Mouse (Mus musculus): ENCODE results near the gene Gm853. TPM values are rescaled to one million over a fixed set of nuclear protein-coding genes. Genes with fewer than 3 reads are reported as not detected.
A peak's percentile ranks its signal among the peaks of the same experiment; 100 is the strongest.

The Gm853 gene
- polyA plus RNA-seq, 1 experiment from 2014 or later, result not detected

DNA sequence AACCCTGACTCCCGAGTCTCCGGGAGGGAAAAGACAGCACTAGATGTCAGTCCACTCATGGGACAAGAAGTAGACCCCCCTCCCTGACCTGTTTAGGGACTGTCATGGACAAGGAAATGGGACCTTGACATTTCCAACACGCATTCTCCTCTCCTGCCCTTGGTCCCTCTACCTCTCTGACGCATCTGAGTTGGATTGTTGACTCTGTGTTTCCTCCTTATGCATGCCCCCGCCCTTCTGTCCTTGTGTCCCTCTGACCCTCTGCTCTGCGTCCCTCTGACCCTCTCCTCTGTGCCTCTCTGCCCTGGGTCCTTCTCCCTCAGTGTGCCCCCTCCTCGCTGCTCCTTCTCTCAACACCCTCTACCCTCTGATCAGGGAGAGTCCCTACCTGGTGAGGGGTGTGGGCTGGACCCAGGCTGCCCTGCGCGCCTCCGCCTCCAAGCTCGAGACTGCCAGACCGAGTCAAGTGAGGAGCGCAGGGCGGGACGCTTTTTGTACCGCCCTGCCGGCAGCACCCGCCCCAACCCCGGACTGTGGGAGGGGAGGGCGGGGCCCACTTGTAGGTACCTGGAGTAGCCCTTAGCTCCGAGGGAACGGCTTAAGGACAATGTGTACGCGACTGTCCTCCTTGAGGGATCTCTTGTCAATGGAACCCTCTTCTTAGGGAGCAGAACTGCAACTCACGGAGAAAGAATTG lies 47.7 kb downstream of the Gm853 start:
- peak overlapping the region; percentile 46 for H3K4me3 ChIP-seq (replicated peaks; ENCODE audit: low read length)
- H3K27ac ChIP-seq (ENCODE audit: low read length), result peak overlapping the region; percentile 83
- ATAC-seq (ENCODE audit: insufficient read depth, low FRiP score), result peak; percentile 85
- 2% methylated on average over 25 of the region's 25 CpGs for WGBS
- peak overlapping the region; percentile 60 for H3K4me2 ChIP-seq (ENCODE audit: low read depth, low read length)
- peaks cover 50% of the 10 kb centered on the region for H3K4me1 ChIP-seq (ENCODE audit: control insufficient read depth, insufficient read depth, low read length)
- peak overlapping the region; percentile 68 for H3K9ac ChIP-seq (ENCODE audit: low read length)
- H3K27me3 ChIP-seq (ENCODE audit: control insufficient read depth, insufficient read depth, low read length), result no peaks in the 10 kb centered on the region
- H3K36me3 ChIP-seq (ENCODE audit: control insufficient read depth, insufficient read depth, low read length), result no peaks in the 10 kb centered on the region
- no peaks in the 10 kb centered on the region for H3K9me3 ChIP-seq (replicated peaks; ENCODE audit: control insufficient read depth, low read length)

DNA sequence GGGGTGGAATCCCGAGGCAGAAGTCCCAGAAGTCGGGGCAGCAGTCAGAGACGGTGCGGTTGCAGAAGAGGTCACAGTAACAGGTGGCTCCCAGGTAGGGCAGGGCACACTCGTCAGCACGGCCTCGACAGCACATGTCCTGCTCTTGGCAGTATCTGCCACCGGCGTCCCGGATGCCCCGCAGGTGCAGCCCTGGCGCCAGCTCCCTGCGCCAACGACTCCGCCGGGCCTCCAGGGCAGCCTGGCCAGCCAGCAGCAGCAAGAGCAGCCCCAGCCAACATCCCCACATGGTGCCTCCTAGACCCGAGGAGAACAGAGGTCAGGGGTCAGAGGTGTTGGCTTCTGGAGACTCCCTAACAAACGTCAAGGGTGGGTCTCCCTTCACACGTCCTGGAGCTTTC lies 48.3 kb downstream of the Gm853 start:
- 29% methylated on average over 19 of the region's 19 CpGs for WGBS
- H3K9me3 ChIP-seq (replicated peaks; ENCODE audit: control insufficient read depth, low read length), result no peaks in the 10 kb centered on the region
- H3K4me3 ChIP-seq (replicated peaks; ENCODE audit: low read length), result peak overlapping the region; percentile 46
- no peak for ATAC-seq (ENCODE audit: insufficient read depth, low FRiP score)
- peak overlapping the region; percentile 83 for H3K27ac ChIP-seq (ENCODE audit: low read length)
- H3K27me3 ChIP-seq (ENCODE audit: control insufficient read depth, insufficient read depth, low read length), result no peaks in the 10 kb centered on the region
- peaks cover 56% of the 10 kb centered on the region for H3K4me1 ChIP-seq (ENCODE audit: control insufficient read depth, insufficient read depth, low read length)
- H3K9ac ChIP-seq (ENCODE audit: low read length), result peak overlapping the region; percentile 68
- peak overlapping the region; percentile 60 for H3K4me2 ChIP-seq (ENCODE audit: low read depth, low read length)
- H3K36me3 ChIP-seq (ENCODE audit: control insufficient read depth, insufficient read depth, low read length), result no peaks in the 10 kb centered on the region

DNA sequence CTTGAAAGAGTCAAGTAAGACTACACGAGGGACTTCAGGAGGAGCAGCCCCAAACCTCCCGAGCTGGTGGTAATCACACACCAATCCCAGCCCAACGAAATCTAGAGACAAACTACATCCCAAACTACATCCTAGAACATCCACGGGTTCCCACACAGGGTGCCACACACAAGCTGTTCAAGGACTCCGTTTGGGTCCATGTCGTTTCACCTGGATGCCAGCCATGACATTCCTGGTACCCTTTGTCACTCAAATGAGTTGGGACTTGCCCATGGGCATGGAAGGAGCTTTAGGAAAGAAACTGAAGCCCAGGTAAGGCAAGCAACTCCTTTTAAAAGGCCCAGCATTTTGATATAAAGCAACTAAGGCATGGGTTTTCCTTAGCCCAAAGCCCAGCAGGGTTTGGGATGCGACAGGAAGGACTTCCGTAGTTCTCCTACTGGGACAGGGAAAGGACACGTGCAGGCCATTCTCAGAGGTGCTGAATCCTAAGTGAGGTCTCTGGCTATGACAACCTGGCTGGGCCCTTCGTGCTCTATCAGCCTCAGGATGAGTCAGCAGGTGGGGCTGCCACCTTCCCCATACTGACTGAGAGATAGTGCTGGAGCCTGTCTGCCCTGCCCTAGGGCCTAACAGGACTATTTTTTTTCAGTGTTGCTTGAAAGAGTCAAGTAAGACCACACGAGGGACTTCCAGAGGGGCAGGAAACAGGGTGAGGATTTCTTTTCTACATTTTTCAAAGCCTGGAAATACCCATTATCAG lies 49.0 kb downstream of the Gm853 start:
- H3K9me3 ChIP-seq (replicated peaks; ENCODE audit: control insufficient read depth, low read length), result no peaks in the 10 kb centered on the region
- H3K27me3 ChIP-seq (ENCODE audit: control insufficient read depth, insufficient read depth, low read length), result no peaks in the 10 kb centered on the region
- peak overlapping the region; percentile 83 for H3K27ac ChIP-seq (ENCODE audit: low read length)
- no peak for ATAC-seq (ENCODE audit: insufficient read depth, low FRiP score)
- peak overlapping the region; percentile 68 for H3K9ac ChIP-seq (ENCODE audit: low read length)
- peak overlapping the region; percentile 60 for H3K4me2 ChIP-seq (ENCODE audit: low read depth, low read length)
- 55% methylated on average over 11 of the region's 11 CpGs for WGBS
- H3K36me3 ChIP-seq (ENCODE audit: control insufficient read depth, insufficient read depth, low read length), result no peaks in the 10 kb centered on the region
- peaks cover 63% of the 10 kb centered on the region for H3K4me1 ChIP-seq (ENCODE audit: control insufficient read depth, insufficient read depth, low read length)
- H3K4me3 ChIP-seq (replicated peaks; ENCODE audit: low read length), result peak overlapping the region; percentile 46

DNA sequence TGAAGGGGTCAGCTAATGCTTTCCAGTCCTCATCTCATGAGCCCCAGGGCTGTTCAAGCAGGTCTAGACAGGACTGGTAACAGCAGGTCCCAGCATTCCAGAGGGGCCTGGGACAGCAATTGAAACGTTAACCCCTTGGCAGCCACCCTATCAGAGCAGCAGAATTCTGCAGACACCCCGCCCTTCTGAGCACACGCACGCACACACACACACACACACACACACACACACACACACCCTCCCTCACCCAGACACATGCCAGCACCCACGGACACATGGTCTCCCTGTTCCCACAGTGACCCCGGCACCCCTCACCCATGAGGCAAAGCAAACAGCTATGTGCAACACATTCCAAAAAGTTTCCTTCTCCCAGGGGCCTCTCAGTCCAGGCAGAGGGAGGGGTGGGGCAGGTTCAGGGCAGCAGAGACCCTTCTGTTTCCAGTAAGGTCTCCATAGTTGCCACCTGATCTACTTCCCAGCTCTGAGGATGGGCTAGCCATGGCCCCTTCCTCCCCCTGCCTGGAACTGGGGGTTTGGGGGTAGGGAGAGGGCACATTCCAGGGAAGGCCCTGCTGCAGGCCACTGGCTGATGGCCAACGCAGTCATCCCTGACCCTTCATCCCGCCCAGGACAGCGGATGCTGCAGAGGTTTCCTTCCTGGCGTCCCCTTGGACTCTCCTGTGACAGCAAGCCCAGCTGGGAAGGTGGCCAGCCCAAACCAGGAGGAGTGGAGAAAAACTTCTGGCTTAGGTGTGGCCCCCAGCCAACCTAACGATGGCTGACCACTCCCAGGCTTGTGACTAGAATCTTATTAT lies 50.0 kb downstream of the Gm853 start:
- H3K4me3 ChIP-seq (replicated peaks; ENCODE audit: low read length), result peak overlapping the region; percentile 9
- no peak for ATAC-seq (ENCODE audit: insufficient read depth, low FRiP score)

DNA sequence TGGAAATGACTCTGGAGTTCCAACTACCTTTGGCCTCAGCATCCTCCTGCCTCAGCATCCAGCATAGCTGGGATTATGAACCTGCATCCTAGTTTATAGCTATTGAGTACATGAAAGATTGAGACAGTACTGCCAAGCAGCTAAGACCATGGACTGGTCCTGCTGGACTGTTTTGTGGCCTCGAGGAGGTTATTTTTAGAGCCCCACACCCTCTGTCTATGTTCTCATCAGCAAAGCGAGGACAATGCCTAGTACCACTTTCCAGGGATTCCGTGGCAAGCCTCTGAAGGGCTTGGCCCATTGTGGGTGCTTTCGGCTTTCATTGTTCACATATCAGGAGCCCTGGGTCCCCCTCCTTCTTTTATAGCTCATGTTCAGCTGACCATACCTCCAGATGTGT lies 51.8 kb downstream of the Gm853 start:
- no peaks in the 10 kb centered on the region for H3K9me3 ChIP-seq (replicated peaks; ENCODE audit: control insufficient read depth, low read length)
- H3K9ac ChIP-seq (ENCODE audit: low read length), result no peak overlapping the region
- H3K4me1 ChIP-seq (ENCODE audit: control insufficient read depth, insufficient read depth, low read length), result peaks cover 70% of the 10 kb centered on the region
- no peaks in the 10 kb centered on the region for H3K36me3 ChIP-seq (ENCODE audit: control insufficient read depth, insufficient read depth, low read length)
- no peak overlapping the region for H3K4me2 ChIP-seq (ENCODE audit: low read depth, low read length)
- no peak overlapping the region for H3K27ac ChIP-seq (ENCODE audit: low read length)
- no peak for ATAC-seq (ENCODE audit: insufficient read depth, low FRiP score)
- WGBS, result 77% methylated on average over 4 of the region's 4 CpGs
- H3K27me3 ChIP-seq (ENCODE audit: control insufficient read depth, insufficient read depth, low read length), result no peaks in the 10 kb centered on the region
- no peak overlapping the region for H3K4me3 ChIP-seq (replicated peaks; ENCODE audit: low read length)

More for the DNA sequence above, 50.0 kb downstream of the Gm853 start:
- no peaks in the 10 kb centered on the region for H3K9me3 ChIP-seq (replicated peaks; ENCODE audit: control insufficient read depth, low read length)
- peak overlapping the region; percentile 42 for H3K4me2 ChIP-seq (ENCODE audit: low read depth, low read length)
- H3K27ac ChIP-seq (ENCODE audit: low read length), result peak overlapping the region; percentile 68
- WGBS, result 41% methylated on average over 11 of the region's 11 CpGs
- no peaks in the 10 kb centered on the region for H3K27me3 ChIP-seq (ENCODE audit: control insufficient read depth, insufficient read depth, low read length)
- H3K4me1 ChIP-seq (ENCODE audit: control insufficient read depth, insufficient read depth, low read length), result peaks cover 67% of the 10 kb centered on the region
- H3K9ac ChIP-seq (ENCODE audit: low read length), result peak overlapping the region; percentile 59
- H3K36me3 ChIP-seq (ENCODE audit: control insufficient read depth, insufficient read depth, low read length), result no peaks in the 10 kb centered on the region

DNA sequence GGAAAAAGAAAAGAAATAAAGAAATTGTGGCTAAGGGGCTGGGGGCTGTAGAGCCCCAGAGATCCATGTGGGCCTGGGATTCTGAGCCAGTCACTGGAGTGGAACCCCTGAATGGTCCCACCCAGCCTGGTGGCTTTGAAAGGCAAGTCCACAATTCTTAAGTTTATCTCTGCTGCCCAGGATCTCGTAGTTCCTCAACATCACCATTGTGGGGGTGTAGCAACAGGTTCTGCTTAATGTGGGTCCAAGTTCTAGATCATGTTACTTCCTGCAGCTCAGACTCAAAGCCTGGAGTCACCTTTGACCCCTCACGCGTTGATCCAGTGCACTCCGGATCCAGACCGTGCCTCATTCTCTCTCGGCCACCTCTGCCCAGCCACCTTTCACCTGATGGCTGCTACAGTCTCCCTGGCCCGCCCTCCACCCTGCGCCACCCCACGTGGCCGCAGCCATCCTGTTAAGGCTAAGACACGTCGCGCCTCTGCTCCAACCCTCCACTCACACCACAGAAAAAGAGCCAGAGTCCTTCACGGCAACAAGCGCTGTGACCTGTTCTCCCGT lies 52.7 kb downstream of the Gm853 start:
- H3K4me1 ChIP-seq (ENCODE audit: control insufficient read depth, insufficient read depth, low read length), result peaks cover 61% of the 10 kb centered on the region
- H3K27ac ChIP-seq (ENCODE audit: low read length), result no peak overlapping the region
- no peaks in the 10 kb centered on the region for H3K36me3 ChIP-seq (ENCODE audit: control insufficient read depth, insufficient read depth, low read length)
- no peak overlapping the region for H3K4me3 ChIP-seq (replicated peaks; ENCODE audit: low read length)
- no peak overlapping the region for H3K9ac ChIP-seq (ENCODE audit: low read length)
- H3K9me3 ChIP-seq (replicated peaks; ENCODE audit: control insufficient read depth, low read length), result no peaks in the 10 kb centered on the region
- no peak overlapping the region for H3K4me2 ChIP-seq (ENCODE audit: low read depth, low read length)
- 76% methylated on average over 16 of the region's 16 CpGs for WGBS
- no peak for ATAC-seq (ENCODE audit: insufficient read depth, low FRiP score)
- no peaks in the 10 kb centered on the region for H3K27me3 ChIP-seq (ENCODE audit: control insufficient read depth, insufficient read depth, low read length)

DNA sequence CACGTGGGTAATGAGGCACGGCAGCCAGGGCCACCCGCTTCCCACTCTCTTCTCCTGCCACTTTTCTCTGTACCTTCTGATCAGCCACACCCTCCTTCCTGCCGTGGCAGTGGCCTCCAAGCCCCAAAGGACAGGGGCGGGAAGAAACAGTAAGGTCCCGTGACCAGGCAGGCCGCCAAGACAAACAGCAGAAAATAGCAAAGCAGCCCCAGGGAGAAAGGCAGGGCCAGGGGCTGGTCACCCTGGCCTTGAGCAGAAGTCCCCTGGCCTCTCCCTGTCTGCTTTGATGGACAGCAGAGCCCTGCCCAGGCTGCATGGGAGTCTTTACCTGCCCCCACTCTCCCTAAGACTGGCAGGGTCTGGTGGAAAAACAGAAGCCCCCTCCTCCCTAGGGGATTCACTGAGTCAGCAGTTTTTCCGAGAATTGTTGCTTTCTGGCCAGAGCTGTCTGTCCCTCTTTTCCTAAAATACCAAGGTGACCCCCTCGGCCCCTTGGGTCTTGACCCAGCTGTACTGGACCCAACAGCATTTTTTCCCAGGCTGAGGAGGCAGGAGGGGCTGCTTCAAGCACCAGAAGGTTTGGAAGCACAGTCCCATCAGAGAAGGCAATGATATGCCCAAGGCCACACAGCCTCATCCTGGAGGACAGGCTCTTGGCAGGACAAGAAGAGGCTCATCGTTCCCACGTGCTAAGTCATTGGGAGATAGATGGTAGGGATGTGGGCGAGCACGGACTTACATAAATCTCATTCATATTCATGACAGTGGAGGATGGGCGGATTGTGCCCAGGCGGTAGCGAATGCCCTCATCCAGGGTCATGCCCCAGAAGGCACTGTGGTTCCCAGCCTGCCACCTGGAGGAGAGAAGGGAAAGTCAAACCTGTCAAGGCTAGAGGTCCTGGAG lies 53.7 kb downstream of the Gm853 start:
- Histone ChIP-seq H3K9me3 (replicated peaks; ENCODE audit: control insufficient read depth, low read length) (no peaks in the 10 kb centered on the region), H3K4me3 (replicated peaks; ENCODE audit: low read length) (no peak overlapping the region), H3K9ac (ENCODE audit: low read length) (peak overlapping the region; percentile 49; the same call in 1 of the 2 replicates), H3K36me3 (ENCODE audit: control insufficient read depth, insufficient read depth, low read length) (no peaks in the 10 kb centered on the region), H3K27ac (ENCODE audit: low read length) (peak overlapping the region; percentile 85), H3K27me3 (ENCODE audit: control insufficient read depth, insufficient read depth, low read length) (no peaks in the 10 kb centered on the region), H3K4me1 (ENCODE audit: control insufficient read depth, insufficient read depth, low read length) (peaks cover 60% of the 10 kb centered on the region), H3K4me2 (ENCODE audit: low read depth, low read length) (peak overlapping the region; percentile 40; the same call in 1 of the 2 replicates)
- peak; percentile 77 for ATAC-seq (ENCODE audit: insufficient read depth, low FRiP score)
- 39% methylated on average over 16 of the region's 16 CpGs for WGBS

DNA sequence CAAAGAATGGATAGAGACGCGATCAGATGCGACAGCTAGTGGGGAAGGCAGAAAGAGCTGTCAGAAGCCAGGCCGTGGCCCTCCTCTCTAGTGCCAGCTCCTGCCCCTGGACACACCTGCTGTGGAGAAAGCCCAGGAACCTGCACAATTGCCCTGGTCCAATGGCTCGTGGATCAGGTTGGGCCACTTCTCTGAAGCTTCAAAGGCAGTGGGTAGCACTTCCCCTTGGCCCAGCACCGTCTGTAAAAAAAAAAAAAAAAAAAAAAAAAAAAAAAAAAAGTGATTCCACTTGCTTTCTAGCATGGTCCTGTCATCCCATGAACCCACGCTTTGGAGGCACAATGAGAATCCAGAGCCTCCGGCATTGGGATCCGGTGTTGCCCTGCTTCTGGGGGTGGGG lies 54.4 kb downstream of the Gm853 start:
- Histone ChIP-seq H3K9ac (ENCODE audit: low read length) (peak overlapping the region; percentile 49; the same call in 1 of the 2 replicates), H3K4me1 (ENCODE audit: control insufficient read depth, insufficient read depth, low read length) (peaks cover 62% of the 10 kb centered on the region)

More for the DNA sequence above, 54.4 kb downstream of the Gm853 start:
- ATAC-seq (ENCODE audit: insufficient read depth, low FRiP score), result no peak
- no peak overlapping the region for H3K4me3 ChIP-seq (replicated peaks; ENCODE audit: low read length)
- no peaks in the 10 kb centered on the region for H3K9me3 ChIP-seq (replicated peaks; ENCODE audit: control insufficient read depth, low read length)
- WGBS, result 28% methylated on average over 9 of the region's 9 CpGs
- peak overlapping the region; percentile 40 for H3K4me2 ChIP-seq (ENCODE audit: low read depth, low read length)
- H3K27ac ChIP-seq (ENCODE audit: low read length), result peak overlapping the region; percentile 85
- no peaks in the 10 kb centered on the region for H3K27me3 ChIP-seq (ENCODE audit: control insufficient read depth, insufficient read depth, low read length)
- H3K36me3 ChIP-seq (ENCODE audit: control insufficient read depth, insufficient read depth, low read length), result no peaks in the 10 kb centered on the region

Measured in stomach, embryonic 16.5 days (tissue).